Mouse (Mus musculus) liver, embryonic 12.5 days (tissue): ENCODE data around the gene Dus4l. TPM values are rescaled to one million over a fixed set of nuclear protein-coding genes. Genes with fewer than 3 reads are reported as not detected.

ENCODE experiments used
- polyA plus RNA-seq: library from polyadenylated mRNA; unstranded; fragments of >200 nt; fragmentation: Nextera tagmentation; extraction: Ambion mirVana; gene quantifications from 2 replicates; pipeline ENCODE4 v1.2.1, GENCODE M21; 2016

Dus4l gene
- polyA plus RNA-seq, 1 experiment from 2014 or later, result 6.7 TPM

Other genes starting within 250 kb of the Dus4l start
- gene Cbll1, start 155.2 kb downstream of the Dus4l start, polyA plus RNA-seq, result 4.9 and 6.9 TPM in 2 replicates
- gene Slc26a4, start 94.9 kb downstream of the Dus4l start, polyA plus RNA-seq, result not detected in 2 replicates
- gene Bcap29, start 20.2 kb downstream of the Dus4l start, polyA plus RNA-seq, result 41.9 and 42.5 TPM in 2 replicates
- 12.7 and 13.3 TPM in 2 replicates for gene Cog5, start within 50 bp of the Dus4l start, polyA plus RNA-seq
- 0.04 and 0.19 TPM in 2 replicates for gene Gpr22, start 59.1 kb upstream of the Dus4l start, polyA plus RNA-seq